Mouse (Mus musculus): ENCODE measurements around the gene Ano9.
A peak's percentile ranks its signal among the peaks of the same experiment; 100 is the strongest.

Ano9 gene

GRCm38 (mm10) chr7:141117636-141118035 is at the start of gene Ano9:
Gene Ano9 (minus strand): TSS chr7:141117806.
- no peak for DNase-seq (ENCODE audit: low spot score)

- no peak for DNase-seq (ENCODE audit: low spot score)
Observed at GRCm38 (mm10) chr7:141164850-141165249, 47.2 kb upstream of the Ano9 start.

- DNase-seq (ENCODE audit: low spot score), result no peak
Observed at GRCm38 (mm10) chr7:141164397-141164796, 46.8 kb upstream of the Ano9 start.

GRCm38 (mm10) chr7:141155362-141155761 is 37.8 kb upstream of the Ano9 start:
- peak; percentile 59 for DNase-seq (ENCODE audit: low spot score)

- DNase-seq (ENCODE audit: low spot score), result no peak
Observed at GRCm38 (mm10) chr7:141148639-141149038, 31.0 kb upstream of the Ano9 start.

- peak; percentile 64 for DNase-seq (ENCODE audit: low spot score)
Observed at GRCm38 (mm10) chr7:141147044-141147443, 29.4 kb upstream of the Ano9 start.

- DNase-seq (ENCODE audit: low spot score), result no peak
Observed at GRCm38 (mm10) chr7:141146043-141146595, 28.5 kb upstream of the Ano9 start.

- no peak for DNase-seq (ENCODE audit: low spot score)
Observed at GRCm38 (mm10) chr7:141145403-141145802, 27.8 kb upstream of the Ano9 start.

- no peak for DNase-seq (ENCODE audit: low spot score)
Observed at GRCm38 (mm10) chr7:141144650-141145049, 27.0 kb upstream of the Ano9 start.

GRCm38 (mm10) chr7:141143861-141144260 is 26.3 kb upstream of the Ano9 start:
- DNase-seq (ENCODE audit: low spot score), result no peak

GRCm38 (mm10) chr7:141143112-141143511 is 25.5 kb upstream of the Ano9 start:
- peak; percentile 82 for DNase-seq (ENCODE audit: low spot score)

GRCm38 (mm10) chr7:141141326-141141725 is 23.7 kb upstream of the Ano9 start:
- DNase-seq (ENCODE audit: low spot score), result no peak

- DNase-seq (ENCODE audit: low spot score), result no peak
Observed at GRCm38 (mm10) chr7:141131904-141132755, 14.5 kb upstream of the Ano9 start.

- DNase-seq (ENCODE audit: low spot score), result peak; percentile 92
Observed at GRCm38 (mm10) chr7:141131024-141131820, 13.6 kb upstream of the Ano9 start.

GRCm38 (mm10) chr7:141123517-141123856 is 5.9 kb upstream of the Ano9 start:
- DNase-seq (ENCODE audit: low spot score), result no peak

GRCm38 (mm10) chr7:141122689-141123516 is 5.3 kb upstream of the Ano9 start:
- peak; percentile 96 for DNase-seq (ENCODE audit: low spot score)

- DNase-seq (ENCODE audit: low spot score), result peak; percentile 54
Observed at GRCm38 (mm10) chr7:141122245-141122644, 4.6 kb upstream of the Ano9 start, which contains the start of gene Ptdss2. Gene Ptdss2 (plus strand): TSS chr7:141122382.

- DNase-seq (ENCODE audit: low spot score), result no peak
Observed at GRCm38 (mm10) chr7:141121051-141121531, 3.5 kb upstream of the Ano9 start.

GRCm38 (mm10) chr7:141120605-141121004 is 3.0 kb upstream of the Ano9 start:
- no peak for DNase-seq (ENCODE audit: low spot score)

- no peak for DNase-seq (ENCODE audit: low spot score)
Observed at GRCm38 (mm10) chr7:141119487-141119886, 1.9 kb upstream of the Ano9 start.

GRCm38 (mm10) chr7:141115874-141116273 is 1.7 kb downstream of the Ano9 start:
- no peak for DNase-seq (ENCODE audit: low spot score)

GRCm38 (mm10) chr7:141103161-141103560 is 14.4 kb downstream of the Ano9 start:
- DNase-seq (ENCODE audit: low spot score), result no peak
